Mouse (Mus musculus) testis, adult 2 months (tissue): ENCODE data around the gene Pin4.

Experiments used
- CTCF ChIP-seq: fragments of 200-500 bp; IDR thresholded peaks from 2 replicates; pipeline ENCODE4 v1.5.1; 2012; ENCODE audit warnings: low read depth, mild to moderate bottlenecking, inconsistent platforms, low read length, moderate library complexity; ENCODE audit not compliant: control insufficient read depth, insufficient read depth, insufficient replicate concordance
- POLR2A ChIP-seq: fragments of 200-500 bp; IDR thresholded peaks from 2 replicates; pipeline ENCODE4 v1.6.1; 2012; ENCODE audit warnings: low read depth, mild to moderate bottlenecking, inconsistent platforms, low read length, moderate library complexity; ENCODE audit not compliant: control insufficient read depth

- TF ChIP-seq CTCF (no peak), POLR2A (no peak)
Measured at GRCm38 (mm10) chrX:102160528-102160927, 41.3 kb downstream of the Pin4 start.
